Mouse (Mus musculus): ENCODE measurements around the gene 4930519P11Rik. TPM values are rescaled to one million over a fixed set of nuclear protein-coding genes. Genes with fewer than 3 reads are reported as not detected.

4930519P11Rik gene
- polyA plus RNA-seq, 1 experiment from 2014 or later, result 0.92 TPM

DNA sequence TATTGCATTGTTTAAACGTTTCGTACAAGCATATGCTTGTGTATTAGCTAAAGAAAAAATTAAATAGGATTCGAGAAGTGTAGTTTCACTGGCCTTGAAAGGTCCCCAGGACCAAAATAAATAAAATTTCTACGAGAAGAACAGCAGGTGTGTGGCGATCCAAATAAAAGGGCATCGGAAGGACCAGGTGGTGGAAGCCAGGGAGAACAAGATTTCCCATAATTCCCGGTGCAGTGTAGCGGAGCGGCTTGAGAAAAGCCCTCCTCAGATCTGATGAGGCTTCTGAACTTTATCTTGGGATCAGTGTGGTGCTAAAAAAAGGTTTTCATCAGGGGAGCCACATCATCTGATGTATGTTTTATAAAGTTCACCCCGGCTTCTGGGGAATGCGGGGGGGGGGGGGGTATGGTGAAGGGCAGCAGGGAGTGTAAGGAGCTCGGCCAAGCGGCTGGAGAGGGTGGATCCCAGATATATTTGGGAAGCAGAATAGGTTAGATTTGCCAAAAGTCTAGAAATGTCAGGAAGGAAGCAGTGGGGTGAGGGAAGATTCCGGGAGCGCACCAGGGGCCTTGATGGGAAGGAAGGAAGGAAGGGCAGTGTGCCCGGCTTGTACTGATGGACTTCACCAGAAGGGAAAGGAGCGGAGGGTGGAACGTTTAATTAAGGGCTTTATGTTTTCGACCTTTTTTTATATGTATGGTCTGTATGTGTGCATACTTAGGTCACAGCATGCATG, 1.8 kb upstream of the 4930519P11Rik start:
- no peak for ATAC-seq (ENCODE audit: low read depth)
- H3K36me3 ChIP-seq (ENCODE audit: control insufficient read depth, insufficient read depth, low read length), result no peaks in the 10 kb centered on the region
- H3K27ac ChIP-seq (ENCODE audit: low read depth, low read length), result no peak overlapping the region
- no peaks in the 10 kb centered on the region for H3K27me3 ChIP-seq (ENCODE audit: control insufficient read depth, insufficient read depth, low read length)
- H3K4me1 ChIP-seq (ENCODE audit: control insufficient read depth, insufficient read depth, low read length), result peaks cover 9% of the 10 kb centered on the region; the same call in 1 of the 2 replicates
- H3K9ac ChIP-seq (replicated peaks; ENCODE audit: low read depth, low read length), result no peak overlapping the region
- H3K4me2 ChIP-seq (ENCODE audit: low read depth, low read length), result 0 out of 2 replicates have a peak overlapping the region, but pooled peaks have one; percentile 5
- WGBS, result 76% methylated on average over 18 of the region's 19 CpGs
- no peaks in the 10 kb centered on the region for H3K9me3 ChIP-seq (ENCODE audit: control insufficient read depth, low read length)
- H3K4me3 ChIP-seq (ENCODE audit: low read depth, low read length), result no peak overlapping the region

- H3K27ac ChIP-seq (ENCODE audit: low read depth, low read length), result no peak overlapping the region
- H3K9me3 ChIP-seq (ENCODE audit: control insufficient read depth, low read length), result no peaks in the 10 kb centered on the region
- ATAC-seq (ENCODE audit: low read depth), result no peak
- no peaks in the 10 kb centered on the region for H3K36me3 ChIP-seq (ENCODE audit: control insufficient read depth, insufficient read depth, low read length)
- no peak overlapping the region for H3K4me3 ChIP-seq (ENCODE audit: low read depth, low read length)
- H3K4me2 ChIP-seq (ENCODE audit: low read depth, low read length), result no peak overlapping the region
- H3K9ac ChIP-seq (replicated peaks; ENCODE audit: low read depth, low read length), result no peak overlapping the region
- no peaks in the 10 kb centered on the region for H3K27me3 ChIP-seq (ENCODE audit: control insufficient read depth, insufficient read depth, low read length)
- peaks cover 5% of the 10 kb centered on the region; the same call in 1 of the 2 replicates for H3K4me1 ChIP-seq (ENCODE audit: control insufficient read depth, insufficient read depth, low read length)
- WGBS, result 65% methylated on average over 10 of the region's 10 CpGs
Measured at GRCm38 (mm10) chr2:154609050-154609767, 4.0 kb downstream of the 4930519P11Rik start.

- Histone ChIP-seq H3K9ac (replicated peaks; ENCODE audit: low read depth, low read length) (no peak overlapping the region), H3K9me3 (ENCODE audit: control insufficient read depth, low read length) (no peaks in the 10 kb centered on the region), H3K4me2 (ENCODE audit: low read depth, low read length) (no peak overlapping the region), H3K27ac (ENCODE audit: low read depth, low read length) (no peak overlapping the region), H3K36me3 (ENCODE audit: control insufficient read depth, insufficient read depth, low read length) (no peaks in the 10 kb centered on the region), H3K4me3 (ENCODE audit: low read depth, low read length) (no peak overlapping the region), H3K4me1 (ENCODE audit: control insufficient read depth, insufficient read depth, low read length) (peaks cover 12% of the 10 kb centered on the region), H3K27me3 (ENCODE audit: control insufficient read depth, insufficient read depth, low read length) (no peaks in the 10 kb centered on the region)
- no peak for ATAC-seq (ENCODE audit: low read depth)
- WGBS, result 94% methylated on average over 1 of the region's 1 CpGs
Measured at GRCm38 (mm10) chr2:154606965-154607364, 6.3 kb downstream of the 4930519P11Rik start.

DNA sequence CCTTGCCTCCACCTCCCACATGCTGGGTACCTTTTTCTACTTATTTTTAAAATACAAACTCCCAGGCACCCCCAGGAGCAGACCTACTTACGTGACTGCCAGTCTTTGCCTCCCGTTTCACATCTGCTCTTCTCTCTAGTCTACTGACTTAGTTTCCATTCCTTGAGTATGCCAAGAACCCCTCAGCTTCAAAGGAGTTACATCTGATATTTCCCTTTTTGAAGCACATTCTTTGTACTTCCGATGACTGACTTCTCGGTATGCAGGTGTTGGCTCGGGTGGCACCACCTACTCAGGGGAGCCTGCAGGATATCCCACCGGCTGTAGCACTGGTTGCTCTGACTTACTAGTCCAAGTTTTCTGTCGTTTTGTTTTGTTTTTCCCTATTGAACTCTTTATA, 9.1 kb downstream of the 4930519P11Rik start:
- Histone ChIP-seq H3K4me1 (ENCODE audit: control insufficient read depth, insufficient read depth, low read length) (peaks cover 12% of the 10 kb centered on the region), H3K9me3 (ENCODE audit: control insufficient read depth, low read length) (no peaks in the 10 kb centered on the region), H3K4me2 (ENCODE audit: low read depth, low read length) (peak overlapping the region; percentile 79), H3K4me3 (ENCODE audit: low read depth, low read length) (peak overlapping the region; percentile 73; the same call in 1 of the 2 replicates), H3K27ac (ENCODE audit: low read depth, low read length) (no peak overlapping the region), H3K27me3 (ENCODE audit: control insufficient read depth, insufficient read depth, low read length) (no peaks in the 10 kb centered on the region), H3K36me3 (ENCODE audit: control insufficient read depth, insufficient read depth, low read length) (no peaks in the 10 kb centered on the region), H3K9ac (replicated peaks; ENCODE audit: low read depth, low read length) (no peak overlapping the region)
- ATAC-seq (ENCODE audit: low read depth), result no peak
- 50% methylated on average over 7 of the region's 7 CpGs for WGBS

DNA sequence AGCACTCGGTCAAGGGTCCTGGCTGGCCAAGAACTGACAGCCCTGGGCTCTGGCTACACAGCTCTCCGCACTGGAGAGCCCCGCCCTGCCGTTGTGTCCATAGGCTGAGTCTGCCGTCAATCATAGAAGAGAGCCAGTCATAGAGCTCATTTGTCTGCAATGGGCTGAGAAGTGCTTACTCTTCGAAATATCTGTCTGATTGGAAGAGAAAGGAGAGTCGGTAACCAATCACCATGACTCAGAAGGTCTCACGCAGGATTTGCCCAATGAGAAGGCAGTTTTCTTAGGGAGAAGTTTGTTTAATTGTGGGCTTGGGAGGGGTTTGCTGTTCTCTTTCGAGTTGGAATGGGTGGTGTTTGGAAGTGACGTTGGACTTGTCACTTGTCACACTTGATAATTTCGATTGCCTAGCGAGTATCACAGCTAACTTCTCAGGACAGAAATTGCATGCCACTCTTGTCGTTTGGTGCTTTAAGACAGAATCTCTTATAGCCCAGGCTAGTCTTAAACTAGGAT, 9.5 kb downstream of the 4930519P11Rik start, which contains the start of gene Pxmp4:
Gene Pxmp4, minus strand, starts transcription at position 71 of the 516 bp plus-strand sequence.
- peak within 1 kb of the TSS; percentile 79 for H3K4me2 ChIP-seq (ENCODE audit: low read depth, low read length)
- no peaks in the 10 kb centered on the region for H3K36me3 ChIP-seq (ENCODE audit: control insufficient read depth, insufficient read depth, low read length)
- no peaks in the 10 kb centered on the region for H3K9me3 ChIP-seq (ENCODE audit: control insufficient read depth, low read length)
- H3K4me3 ChIP-seq (ENCODE audit: low read depth, low read length), result peak within 1 kb of the TSS; percentile 73
- H3K4me1 ChIP-seq (ENCODE audit: control insufficient read depth, insufficient read depth, low read length), result peaks cover 12% of the 10 kb centered on the region
- H3K9ac ChIP-seq (replicated peaks; ENCODE audit: low read depth, low read length), result peak within 1 kb of the TSS; percentile 72
- no peaks in the 10 kb centered on the region for H3K27me3 ChIP-seq (ENCODE audit: control insufficient read depth, insufficient read depth, low read length)
- peak; percentile 100 for ATAC-seq (ENCODE audit: low read depth)
- peak within 1 kb of the TSS; percentile 28; the same call in 1 of the 2 replicates for H3K27ac ChIP-seq (ENCODE audit: low read depth, low read length)
- WGBS, result under 1% methylated on average over 13 of the region's 13 CpGs

- peak overlapping the region; percentile 79 for H3K4me2 ChIP-seq (ENCODE audit: low read depth, low read length)
- peak overlapping the region; percentile 28; the same call in 1 of the 2 replicates for H3K27ac ChIP-seq (ENCODE audit: low read depth, low read length)
- H3K9me3 ChIP-seq (ENCODE audit: control insufficient read depth, low read length), result no peaks in the 10 kb centered on the region
- ATAC-seq (ENCODE audit: low read depth), result no peak; the same call in 1 of the 2 replicates
- H3K9ac ChIP-seq (replicated peaks; ENCODE audit: low read depth, low read length), result peak overlapping the region; percentile 72
- 21% methylated on average over 22 of the region's 22 CpGs for WGBS
- H3K4me1 ChIP-seq (ENCODE audit: control insufficient read depth, insufficient read depth, low read length), result peaks cover 12% of the 10 kb centered on the region
- H3K27me3 ChIP-seq (ENCODE audit: control insufficient read depth, insufficient read depth, low read length), result no peaks in the 10 kb centered on the region
- H3K4me3 ChIP-seq (ENCODE audit: low read depth, low read length), result peak overlapping the region; percentile 73
- no peaks in the 10 kb centered on the region for H3K36me3 ChIP-seq (ENCODE audit: control insufficient read depth, insufficient read depth, low read length)
Measured at GRCm38 (mm10) chr2:154603007-154603637, 10.1 kb downstream of the 4930519P11Rik start.

GRCm38 (mm10) chr2:154601324-154601723, 11.9 kb downstream of the 4930519P11Rik start:
- WGBS, result 80% methylated on average over 3 of the region's 3 CpGs
- Histone ChIP-seq H3K9ac (replicated peaks; ENCODE audit: low read depth, low read length) (no peak overlapping the region), H3K27ac (ENCODE audit: low read depth, low read length) (no peak overlapping the region), H3K27me3 (ENCODE audit: control insufficient read depth, insufficient read depth, low read length) (no peaks in the 10 kb centered on the region), H3K4me3 (ENCODE audit: low read depth, low read length) (no peak overlapping the region), H3K9me3 (ENCODE audit: control insufficient read depth, low read length) (no peaks in the 10 kb centered on the region), H3K4me1 (ENCODE audit: control insufficient read depth, insufficient read depth, low read length) (peaks cover 12% of the 10 kb centered on the region), H3K36me3 (ENCODE audit: control insufficient read depth, insufficient read depth, low read length) (no peaks in the 10 kb centered on the region), H3K4me2 (ENCODE audit: low read depth, low read length) (no peak overlapping the region)
- no peak for ATAC-seq (ENCODE audit: low read depth)

DNA sequence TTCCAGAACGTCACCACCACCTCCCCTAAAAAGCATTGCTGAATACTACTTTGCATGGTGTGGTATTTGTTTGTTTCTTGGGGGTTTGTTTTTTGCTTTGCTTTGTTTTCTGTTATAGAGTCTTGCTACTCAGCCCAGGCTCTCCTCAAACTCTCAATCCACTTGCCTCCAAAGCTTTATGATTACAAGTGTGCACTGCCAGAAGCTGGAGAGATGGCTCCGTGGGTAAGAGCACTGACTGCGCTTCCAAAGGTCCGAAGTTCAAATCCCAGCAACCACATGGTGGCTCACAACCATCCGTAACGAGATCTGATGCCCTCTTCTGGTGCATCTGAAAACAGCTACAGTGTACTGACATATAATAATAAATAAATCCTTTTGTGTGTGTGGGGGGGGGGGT, 12.7 kb downstream of the 4930519P11Rik start:
- Histone ChIP-seq H3K27me3 (ENCODE audit: control insufficient read depth, insufficient read depth, low read length) (no peaks in the 10 kb centered on the region), H3K9ac (replicated peaks; ENCODE audit: low read depth, low read length) (no peak overlapping the region), H3K4me1 (ENCODE audit: control insufficient read depth, insufficient read depth, low read length) (peaks cover 12% of the 10 kb centered on the region), H3K27ac (ENCODE audit: low read depth, low read length) (no peak overlapping the region), H3K4me2 (ENCODE audit: low read depth, low read length) (no peak overlapping the region), H3K4me3 (ENCODE audit: low read depth, low read length) (no peak overlapping the region), H3K36me3 (ENCODE audit: control insufficient read depth, insufficient read depth, low read length) (no peaks in the 10 kb centered on the region), H3K9me3 (ENCODE audit: control insufficient read depth, low read length) (no peaks in the 10 kb centered on the region)
- ATAC-seq (ENCODE audit: low read depth), result no peak
- WGBS, result 65% methylated on average over 6 of the region's 6 CpGs

All from neural tube, embryonic 14.5 days (tissue).